Mouse (Mus musculus) splenic B cell, adult 2 months (primary cell): ENCODE results near the gene Nup85.

Source experiments
- DNase-seq: peaks from one replicate; pipeline ENCODE4 v3.0.0-alpha.2; 2011; ENCODE audit warnings: low read depth, low spot score
- H3K27me3 ChIP-seq: 2 replicates; pipeline ENCODE4 v1.6.1; 2012; ENCODE audit warnings: mild to moderate bottlenecking, low read length, moderate library complexity, mixed read lengths; ENCODE audit not compliant: control insufficient read depth, poor library complexity, insufficient read depth, severe bottlenecking
- H3K36me3 ChIP-seq: 2 replicates; pipeline ENCODE4 v1.6.1; 2012; ENCODE audit warnings: mild to moderate bottlenecking, low read length, moderate library complexity, mixed read lengths; ENCODE audit not compliant: control insufficient read depth, poor library complexity, insufficient read depth, severe bottlenecking

Gene Nup85

DNA sequence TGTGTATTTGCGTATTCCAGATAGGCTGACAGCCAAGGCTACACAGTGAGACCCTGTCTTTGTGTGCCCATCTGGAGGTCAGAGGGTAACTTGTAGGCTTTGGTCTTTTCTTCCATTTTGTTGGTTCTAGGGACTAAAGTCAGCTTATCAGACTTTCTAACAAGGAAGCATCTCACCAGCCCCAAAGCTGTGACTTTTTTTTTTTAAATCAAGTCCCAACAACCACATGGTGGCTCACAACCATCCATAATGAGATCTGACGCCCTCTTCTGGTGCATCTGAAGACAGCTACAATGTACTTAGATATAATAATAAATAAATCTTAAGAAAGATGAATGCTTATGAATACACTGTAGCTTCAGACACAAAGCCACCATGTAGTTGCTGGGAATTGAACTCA, 26.2 kb upstream of the Nup85 start:
- Histone ChIP-seq H3K27me3 (no peaks in the 10 kb centered on the region), H3K36me3 (peaks cover 4% of the 10 kb centered on the region; the same call in 1 of the 2 replicates)
- DNase-seq: peak; percentile 46

DNA sequence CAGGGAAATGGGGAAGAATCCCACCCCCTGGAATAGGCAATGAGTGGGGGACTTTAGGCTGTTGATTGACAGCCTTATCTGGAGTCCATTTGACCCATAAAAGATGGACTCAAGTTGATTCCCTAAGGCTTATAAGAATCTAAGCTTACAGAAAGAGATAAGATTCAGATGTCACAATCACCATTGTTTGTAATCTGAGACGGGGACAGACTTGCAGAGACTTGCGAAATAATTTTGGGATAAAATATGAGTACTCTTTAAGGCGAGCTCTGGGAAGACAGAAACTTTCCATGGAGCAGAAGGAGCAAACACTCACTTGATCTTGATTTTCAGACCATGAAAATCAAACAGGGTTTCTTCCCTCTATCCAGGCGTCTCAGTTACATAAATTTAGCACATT, 20.7 kb upstream of the Nup85 start:
- no peak for DNase-seq
- no peaks in the 10 kb centered on the region for H3K36me3 ChIP-seq
- H3K27me3 ChIP-seq: no peaks in the 10 kb centered on the region

DNA sequence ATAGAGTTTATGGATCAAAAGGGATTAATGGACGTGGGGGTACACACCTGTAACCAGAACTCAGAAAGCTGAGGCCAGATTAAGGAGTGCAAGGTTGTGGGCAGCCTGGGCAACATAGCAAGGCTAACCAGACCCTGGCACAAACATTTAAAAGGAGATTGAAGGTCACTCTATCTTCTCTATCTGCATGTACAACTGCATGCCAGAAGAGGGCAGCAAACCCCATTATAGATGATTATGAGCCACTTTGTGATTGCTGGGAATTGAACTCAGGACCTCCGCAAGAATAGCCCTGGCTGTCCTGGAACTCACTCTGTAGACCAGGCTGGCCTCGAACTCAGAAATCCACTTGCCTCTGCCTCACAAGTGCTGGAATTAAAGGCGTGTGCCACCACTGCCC, 11.5 kb upstream of the Nup85 start:
- no peaks in the 10 kb centered on the region for H3K27me3 ChIP-seq
- peak; percentile 67 for DNase-seq
- H3K36me3 ChIP-seq: no peaks in the 10 kb centered on the region

DNA sequence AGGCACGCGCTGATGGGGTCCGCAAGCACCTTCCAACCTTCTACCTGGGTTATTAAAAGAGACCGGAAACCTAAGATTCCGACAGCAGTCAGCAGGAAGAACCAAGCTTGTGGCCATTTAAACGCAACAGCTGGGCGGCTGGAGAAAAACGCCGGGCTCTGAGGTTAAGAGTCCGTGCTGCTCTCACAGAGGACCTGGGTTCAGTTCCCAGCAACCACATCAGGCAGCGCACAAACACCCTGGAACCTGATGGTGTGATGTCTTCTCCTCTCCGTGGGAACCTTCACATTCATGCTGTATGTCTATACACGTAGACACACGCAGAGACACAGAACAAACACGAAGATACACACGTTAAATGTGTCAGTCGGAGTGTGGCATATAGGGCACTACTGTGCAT, 8.5 kb upstream of the Nup85 start:
- Histone ChIP-seq H3K27me3 (no peaks in the 10 kb centered on the region), H3K36me3 (no peaks in the 10 kb centered on the region)
- DNase-seq: no peak

DNA sequence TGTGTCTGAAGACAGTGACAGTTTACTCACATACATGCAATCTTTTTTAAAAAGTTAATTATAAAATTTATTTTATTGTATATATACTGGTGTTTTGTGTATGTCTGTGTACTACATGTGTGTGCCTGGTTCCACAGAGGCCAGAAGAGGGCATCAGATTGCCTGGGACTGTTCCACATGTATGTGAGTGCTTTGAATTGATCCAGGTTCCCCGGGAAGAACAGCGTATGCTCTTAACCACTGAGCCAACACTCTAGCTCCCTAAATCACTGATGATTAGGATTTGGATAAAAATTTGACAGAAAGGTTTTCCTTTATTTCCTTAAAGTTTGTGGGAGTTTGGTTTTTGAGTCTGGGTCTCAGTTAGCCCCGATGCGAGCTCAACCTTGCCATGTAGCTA, 828 bp upstream of the Nup85 start:
- H3K27me3 ChIP-seq: no peaks in the 10 kb centered on the region
- H3K36me3 ChIP-seq: peaks cover 2% of the 10 kb centered on the region
- DNase-seq: peak; percentile 40

DNA sequence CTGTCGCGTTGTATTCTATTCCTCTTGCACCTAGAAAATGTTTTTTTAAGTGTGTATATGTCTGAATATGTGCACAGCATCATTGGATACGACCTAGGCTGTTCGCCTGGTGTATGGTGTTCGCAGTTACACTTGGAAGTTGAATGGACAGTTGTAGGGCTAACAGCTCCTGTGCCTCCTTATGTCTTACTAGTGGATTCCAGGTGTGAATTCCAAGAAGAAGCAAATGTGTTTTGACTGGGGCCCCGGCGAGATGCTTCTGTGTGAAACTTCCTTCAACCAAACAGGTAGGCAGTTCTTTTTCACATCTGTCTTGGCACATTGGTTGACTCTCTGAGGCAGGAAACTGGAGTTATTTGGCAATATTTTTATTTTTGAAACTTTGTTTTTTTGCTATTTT, 727 bp downstream of the Nup85 start:
- DNase-seq: no peak
- Histone ChIP-seq H3K27me3 (no peaks in the 10 kb centered on the region), H3K36me3 (peaks cover 7% of the 10 kb centered on the region)

DNA sequence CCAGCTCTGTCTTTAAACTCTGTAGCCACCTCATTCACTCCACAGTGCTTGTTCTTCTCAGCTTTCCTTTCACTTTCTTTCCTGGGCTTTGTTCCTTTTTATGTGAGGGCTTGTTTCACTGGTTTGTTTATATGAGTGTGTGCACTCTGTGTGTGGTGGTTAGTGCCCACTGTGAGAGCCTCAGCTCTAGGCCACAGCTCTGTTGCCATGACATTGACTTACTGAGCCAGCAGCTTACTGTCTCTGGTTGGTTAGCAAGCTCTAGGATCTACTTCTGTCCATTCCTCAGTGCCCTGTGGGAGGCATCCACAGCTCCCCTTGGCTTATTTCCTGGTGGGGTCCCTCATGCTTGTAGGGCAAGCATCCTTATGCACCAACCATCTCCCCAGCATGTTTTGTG, 14.8 kb downstream of the Nup85 start:
- Histone ChIP-seq H3K27me3 (no peaks in the 10 kb centered on the region), H3K36me3 (peaks cover 5% of the 10 kb centered on the region; the same call in 1 of the 2 replicates)
- DNase-seq: peak; percentile 22

DNA sequence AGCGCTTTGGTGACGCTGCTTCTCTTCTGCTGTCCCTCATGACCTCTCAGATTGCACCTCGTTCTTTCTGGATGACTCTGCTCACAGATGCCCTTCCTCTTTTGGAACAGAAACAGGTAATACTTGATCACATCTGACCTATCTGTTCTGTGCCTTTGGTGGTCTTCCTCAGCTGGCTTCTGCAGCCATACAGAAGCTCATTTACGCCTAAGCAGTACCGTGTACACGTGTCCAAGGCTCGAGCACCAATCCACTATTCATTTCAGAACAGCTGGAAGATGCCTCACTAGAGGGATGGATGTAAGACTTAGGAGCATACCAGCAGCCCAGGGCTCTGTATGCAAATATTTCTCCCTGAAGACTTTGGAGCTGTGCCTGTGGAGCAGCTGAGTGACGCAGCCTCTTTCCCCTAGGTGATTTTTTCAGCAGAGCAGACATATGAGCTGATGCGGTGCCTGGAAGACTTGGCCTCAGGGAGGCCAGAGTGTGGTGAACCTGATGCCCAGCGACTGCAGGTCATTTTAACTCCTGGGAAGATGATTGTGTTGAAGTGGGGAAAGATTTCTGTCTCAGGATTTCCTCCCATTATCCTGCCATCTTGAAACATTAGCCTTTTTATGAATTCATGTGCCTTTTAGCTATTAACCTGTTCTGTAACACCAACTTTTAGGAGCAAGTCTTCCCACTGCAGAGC, 18.8 kb downstream of the Nup85 start:
- Histone ChIP-seq H3K27me3 (no peaks in the 10 kb centered on the region), H3K36me3 (peaks cover 14% of the 10 kb centered on the region; the same call in 1 of the 2 replicates)
- DNase-seq: no peak

DNA sequence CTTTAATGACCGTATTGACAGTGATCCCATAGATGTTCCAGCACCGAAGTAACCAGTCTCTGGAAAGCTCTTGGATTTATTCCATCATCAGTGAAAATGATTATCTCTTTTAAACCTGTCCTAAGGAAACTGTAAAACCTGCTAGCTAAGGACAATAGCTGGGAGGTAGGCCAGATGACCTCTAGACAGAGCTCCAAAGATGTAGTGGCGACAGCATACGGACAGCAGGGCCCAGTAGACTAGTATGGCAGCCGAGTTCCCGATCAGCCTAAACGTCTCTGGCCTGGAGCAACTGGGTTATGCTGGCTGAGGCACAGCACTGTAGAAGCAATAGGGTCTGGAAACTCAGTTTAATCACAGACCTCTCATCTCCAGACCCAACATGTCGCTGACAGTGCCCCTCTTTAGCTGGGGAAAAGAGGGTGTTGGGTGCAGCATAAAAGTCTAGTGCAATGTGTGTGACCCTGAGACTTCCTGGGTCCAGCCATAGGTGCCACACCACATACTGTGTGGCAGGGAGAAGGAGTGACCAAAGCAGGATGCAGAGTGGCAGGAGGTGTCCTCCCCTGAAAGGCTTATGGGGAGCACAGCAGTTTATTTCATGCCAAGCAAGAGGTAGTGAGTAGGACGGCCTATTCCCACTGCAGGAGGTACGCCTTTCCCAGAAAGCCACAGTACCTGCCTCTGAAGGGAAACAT, 20.3 kb downstream of the Nup85 start:
- no peak for DNase-seq
- peaks cover 16% of the 10 kb centered on the region for H3K36me3 ChIP-seq
- H3K27me3 ChIP-seq: no peaks in the 10 kb centered on the region

DNA sequence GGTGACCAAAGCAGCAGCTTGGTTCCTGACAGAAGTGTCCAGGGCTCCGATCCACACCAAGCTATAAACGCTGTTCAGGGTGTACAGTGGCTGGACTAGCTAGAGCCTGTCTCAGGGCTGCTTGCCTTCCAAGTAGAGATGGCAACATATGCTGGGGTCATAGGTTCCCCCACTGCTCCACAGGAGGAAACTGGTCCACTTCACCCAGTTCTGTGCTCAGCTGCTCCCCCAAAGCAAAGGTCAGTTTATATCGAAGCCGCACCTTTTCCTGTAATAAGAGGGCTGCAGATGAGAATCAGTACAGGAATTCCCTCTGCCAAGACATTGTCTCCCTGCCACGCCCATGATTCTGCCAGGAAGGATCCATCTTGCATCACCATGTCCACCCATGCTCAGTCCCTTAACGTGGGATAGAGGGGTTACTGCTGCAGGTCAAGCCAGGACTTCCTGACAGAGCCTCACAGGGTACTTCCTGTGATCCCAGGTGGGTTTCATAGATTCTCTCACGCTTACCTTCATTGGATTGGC, 21.4 kb downstream of the Nup85 start:
- peaks cover 16% of the 10 kb centered on the region for H3K36me3 ChIP-seq
- no peak for DNase-seq

DNA sequence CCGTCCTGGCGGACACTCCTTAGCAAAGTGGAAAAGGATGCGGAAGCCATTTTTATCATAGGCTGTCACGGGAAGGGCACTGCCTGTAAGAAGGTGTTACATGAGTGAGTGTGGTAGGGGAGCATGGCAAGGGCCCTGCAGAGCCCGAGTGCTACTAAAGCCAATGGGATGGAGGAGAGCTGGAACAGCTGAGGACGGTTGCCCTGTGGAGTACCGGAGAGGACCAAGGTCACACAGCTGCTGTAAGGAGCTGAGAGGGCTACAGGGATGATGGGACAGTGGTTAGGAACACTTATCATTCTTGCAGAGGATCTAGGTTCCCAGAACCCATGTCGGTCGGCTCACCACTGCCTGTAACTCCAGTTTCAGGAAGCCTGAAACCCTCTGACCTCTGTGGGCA, 22.2 kb downstream of the Nup85 start:
- no peak for DNase-seq
- H3K27me3 ChIP-seq: no peaks in the 10 kb centered on the region
- H3K36me3 ChIP-seq: peaks cover 22% of the 10 kb centered on the region

More for the DNA sequence above, 21.4 kb downstream of the Nup85 start:
- H3K27me3 ChIP-seq: no peaks in the 10 kb centered on the region

DNA sequence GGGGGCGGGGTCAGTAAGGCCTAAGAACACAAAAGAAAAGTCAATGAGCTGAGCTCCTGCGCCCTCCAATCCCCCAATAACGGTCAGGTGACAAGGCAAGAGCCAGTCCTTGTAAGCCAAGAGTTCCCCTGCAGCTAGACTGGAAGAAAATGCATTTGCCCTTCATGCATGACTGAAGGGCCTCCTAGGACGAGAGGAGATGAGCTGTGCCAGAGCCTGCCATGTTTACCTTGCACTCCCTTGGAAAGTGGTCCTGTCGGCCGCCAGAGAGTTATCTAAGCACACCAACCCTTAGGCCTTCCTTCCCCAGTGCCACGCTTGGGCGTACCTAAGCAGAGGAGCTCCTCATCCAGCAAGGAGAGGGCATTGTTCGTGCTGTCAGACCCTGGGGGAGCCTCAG, 23.8 kb downstream of the Nup85 start:
- H3K36me3 ChIP-seq: peaks cover 25% of the 10 kb centered on the region
- no peaks in the 10 kb centered on the region for H3K27me3 ChIP-seq
- DNase-seq: no peak

DNA sequence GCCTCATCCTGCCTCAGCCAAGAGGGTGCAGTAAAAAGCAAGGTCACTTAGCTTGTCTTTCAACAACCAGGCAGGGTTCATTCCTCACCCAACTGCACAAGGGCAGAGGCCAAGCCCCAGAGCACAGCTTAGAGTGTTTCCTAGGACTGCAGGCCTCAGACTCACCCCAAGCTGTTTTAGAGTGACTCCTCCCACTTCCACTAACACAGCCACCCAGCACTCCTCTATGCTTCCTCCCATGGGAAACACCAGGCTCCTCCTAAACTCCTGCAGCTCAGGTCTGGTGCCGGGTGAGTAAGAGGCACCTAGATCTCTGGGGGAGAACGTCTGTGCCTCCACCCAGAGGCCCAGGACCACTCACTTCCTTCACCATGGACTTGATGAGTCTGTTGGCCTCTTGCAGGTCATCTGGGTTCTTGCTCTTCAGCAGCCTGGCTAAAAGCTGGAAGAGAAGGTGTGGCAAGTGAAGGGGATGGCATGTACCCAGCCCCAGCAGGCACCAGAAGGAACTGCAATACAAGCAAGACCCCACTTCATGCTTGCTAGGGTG, 26.4 kb downstream of the Nup85 start:
- Histone ChIP-seq H3K27me3 (no peaks in the 10 kb centered on the region), H3K36me3 (peaks cover 14% of the 10 kb centered on the region)
- DNase-seq: no peak

DNA sequence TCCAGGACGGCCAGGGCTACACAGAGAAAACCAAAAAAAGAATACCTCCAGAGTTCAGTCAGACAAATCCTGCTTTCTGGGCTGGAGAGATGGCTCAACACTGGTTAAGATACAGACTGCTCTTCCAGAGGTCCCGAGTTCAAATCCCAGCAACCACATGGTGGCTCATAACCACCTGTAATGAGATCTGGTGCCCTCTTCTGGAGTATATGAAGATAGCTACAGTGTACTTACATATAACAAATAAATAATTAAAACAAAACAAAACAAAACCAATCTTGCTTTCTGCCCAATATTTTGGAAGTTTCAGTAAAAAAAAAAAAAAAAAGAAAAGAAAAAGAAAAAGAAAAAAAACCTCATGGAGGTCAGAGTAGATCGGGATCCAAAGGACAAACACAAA, 31.0 kb downstream of the Nup85 start:
- DNase-seq: no peak
- peaks cover 9% of the 10 kb centered on the region; the same call in 1 of the 2 replicates for H3K36me3 ChIP-seq
- no peaks in the 10 kb centered on the region for H3K27me3 ChIP-seq

DNA sequence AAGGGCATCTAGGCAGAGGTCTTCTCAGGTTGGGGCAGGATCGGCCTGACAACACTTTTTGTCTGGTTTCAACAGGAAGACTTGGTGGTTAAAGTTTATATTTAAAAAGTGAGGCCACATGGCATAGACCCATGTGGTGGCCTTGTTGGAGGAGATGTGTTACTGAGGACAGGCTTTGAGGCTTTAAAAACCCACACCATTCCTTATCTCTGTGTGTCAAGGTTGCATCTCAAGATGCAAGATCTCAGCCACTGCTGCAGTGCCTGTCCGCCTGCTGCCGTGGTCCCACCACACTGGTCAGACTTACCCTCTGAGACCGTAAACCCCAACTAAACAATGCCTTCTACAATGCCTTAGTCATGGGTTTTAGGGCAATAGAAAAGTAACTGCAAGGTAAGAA, 34.1 kb downstream of the Nup85 start:
- Histone ChIP-seq H3K36me3 (peaks cover 1% of the 10 kb centered on the region), H3K27me3 (no peaks in the 10 kb centered on the region)
- DNase-seq: no peak
